Mouse (Mus musculus) lung, adult 2 months (tissue): ENCODE results near the gene Ccdc38.

Experiments
- CTCF ChIP-seq: fragments of 200-500 bp; IDR thresholded peaks from 2 replicates; pipeline ENCODE4 v1.5.1; 2011; ENCODE audit warnings: mild to moderate bottlenecking, low read length, control low read depth; ENCODE audit not compliant: insufficient read depth
- POLR2A ChIP-seq: fragments of 200-500 bp; IDR thresholded peaks from 2 replicates; pipeline ENCODE4 v1.6.1; 2011; ENCODE audit warnings: low read depth, mild to moderate bottlenecking, control low read depth, low read length, borderline replicate concordance; ENCODE audit errors: extremely low read depth

- no peak for TF ChIP-seq POLR2A
- no peak for TF ChIP-seq CTCF
Measured at GRCm38 (mm10) chr10:93518186-93518585, 22.2 kb upstream of the Ccdc38 start.
